Mouse (Mus musculus) left cerebral cortex, adult 2 months (tissue): ENCODE data around the gene Aoc1. TPM values are rescaled to one million over a fixed set of nuclear protein-coding genes. Genes with fewer than 3 reads are reported as not detected.
A peak's percentile ranks its signal among the peaks of the same experiment; 100 is the strongest.

Source experiments
- DNase-seq, 2 experiments: peaks; one replicate each; pipeline ENCODE4 v3.0.0; 2021 to 2022; ENCODE audit warnings: low spot score in 2 of 2, mixed read lengths in 1 of 2; ENCODE audit errors: extremely low spot score in 1 of 2
- H3K27ac ChIP-seq: fragments of 200-600 bp; 2 replicates; pipeline ENCODE4 v1.8.1; 2022
- H3K4me3 ChIP-seq: fragments of 200-600 bp; 2 replicates; pipeline ENCODE4 v1.8.1; 2022
- CTCF ChIP-seq: fragments of 200-600 bp; IDR thresholded peaks from 2 replicates; pipeline ENCODE4 v1.8.1; 2022; ENCODE audit warnings: antibody characterized with exemption, mild to moderate bottlenecking, moderate library complexity
- intact Hi-C: fragments of 180-260 bp; cut with DNase I; formaldehyde crosslinking; loops from one replicate; pipeline ENCODE4 v1.15.1; 2025
- total RNA-seq, 2 experiments: library from RNA; stranded (reverse); gene quantifications; 2 replicates each; pipeline ENCODE4 v1.2.3; 2021

Aoc1 gene
- total RNA-seq, 2 experiments from 2014 or later: not detected

DNA sequence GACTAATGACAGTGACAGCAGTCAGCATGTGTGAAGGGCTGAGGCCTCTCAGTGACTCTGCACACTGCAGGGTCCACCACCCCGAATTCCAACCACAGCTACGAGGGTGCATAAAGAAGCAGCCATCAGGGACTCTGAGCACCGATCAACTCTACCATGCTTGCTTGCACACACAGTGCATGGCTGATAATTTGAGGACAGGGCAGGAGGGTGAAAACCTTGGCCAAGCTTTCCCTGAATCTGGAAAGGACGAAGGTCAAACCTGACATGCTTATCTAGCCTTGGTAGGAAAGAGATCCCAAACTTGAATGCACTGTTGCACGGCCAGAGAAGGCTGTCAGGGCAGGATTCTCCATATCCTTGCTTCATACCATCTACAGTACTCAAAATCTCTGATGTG lies 80.5 kb downstream of the Aoc1 start:
- intact Hi-C loops: no loop called here
- Histone ChIP-seq H3K27ac (no peak overlapping the region), H3K4me3 (no peak overlapping the region)
- no peak for TF ChIP-seq CTCF
- DNase-seq: no peak

DNA sequence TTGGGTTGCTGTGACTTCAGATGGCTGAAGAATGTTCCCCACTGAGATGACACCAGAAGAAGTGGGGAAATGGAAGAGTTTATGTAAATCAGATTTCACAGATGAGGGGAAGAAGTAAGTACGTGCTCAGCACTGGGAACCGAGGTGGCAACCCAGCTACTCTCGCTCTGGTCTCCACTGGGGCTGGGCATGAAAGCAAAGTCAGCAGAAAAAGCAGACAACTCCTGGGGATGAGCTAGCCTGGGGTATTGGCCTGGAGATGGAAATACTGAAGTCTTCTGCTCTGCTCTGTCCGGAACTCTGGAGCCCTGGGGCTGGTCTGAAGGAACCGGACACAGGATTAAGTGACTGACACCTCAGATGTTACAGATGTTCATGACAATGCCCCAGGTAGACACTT lies 81.5 kb downstream of the Aoc1 start:
- intact Hi-C loops: loop anchor here (2.0 kb wide), 2 partner anchors 95 to 135 kb away; no protein-coding TSS in a partner anchor
- no peak for DNase-seq
- Histone ChIP-seq H3K27ac (no peak overlapping the region), H3K4me3 (no peak overlapping the region)
- TF ChIP-seq CTCF: no peak

DNA sequence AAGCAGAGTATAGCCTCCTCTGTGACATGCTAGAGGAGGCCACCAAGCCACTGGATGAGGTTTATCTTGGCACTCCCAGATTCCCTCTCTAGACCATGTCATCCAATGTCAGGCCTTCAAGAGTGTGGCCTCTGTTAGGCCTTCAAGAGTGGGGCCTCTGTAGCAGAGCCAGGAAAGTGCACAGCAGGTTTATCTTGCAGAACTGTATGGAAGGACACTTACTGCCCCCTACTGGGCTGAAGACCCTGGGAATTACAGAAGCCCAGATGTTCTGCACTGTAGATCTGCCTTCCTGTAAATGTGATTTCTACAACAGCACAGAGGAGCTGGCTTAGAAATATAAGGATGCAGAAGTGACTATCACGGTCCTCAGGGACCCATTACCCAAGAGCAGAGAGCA lies 82.2 kb downstream of the Aoc1 start:
- intact Hi-C loops: loop anchor here (2.0 to 5.0 kb wide), 3 partner anchors 96 to 778 kb away; no protein-coding TSS in a partner anchor
- peak; percentile 67 for TF ChIP-seq CTCF
- H3K27ac ChIP-seq: no peak overlapping the region
- no peak overlapping the region for H3K4me3 ChIP-seq
- peak; percentile 26 to 27 for DNase-seq

DNA sequence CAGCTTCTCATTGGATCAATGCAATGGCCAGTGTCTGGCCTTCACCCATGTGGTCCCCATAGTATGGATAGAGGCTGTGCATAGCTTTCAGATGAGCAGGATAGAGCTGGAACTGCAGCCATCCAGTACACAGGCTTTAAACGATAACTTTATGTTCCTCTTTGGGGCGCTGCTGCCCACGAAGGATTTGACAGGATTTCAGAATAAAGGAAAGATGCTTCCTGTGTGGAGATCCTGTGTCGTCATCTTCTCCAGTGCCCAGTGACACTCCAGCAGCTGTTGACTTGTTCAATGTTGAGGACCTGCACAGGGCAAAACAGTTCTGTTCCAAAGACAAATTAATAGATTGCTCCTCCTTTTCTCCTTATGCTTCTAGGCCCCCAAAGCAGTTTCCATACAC lies 84.1 kb downstream of the Aoc1 start:
- intact Hi-C loops: loop anchor here (2.0 to 5.0 kb wide), 2 partner anchors 308 to 779 kb away; no protein-coding TSS in a partner anchor
- DNase-seq: no peak
- no peak for TF ChIP-seq CTCF
- Histone ChIP-seq H3K27ac (no peak overlapping the region), H3K4me3 (no peak overlapping the region)

DNA sequence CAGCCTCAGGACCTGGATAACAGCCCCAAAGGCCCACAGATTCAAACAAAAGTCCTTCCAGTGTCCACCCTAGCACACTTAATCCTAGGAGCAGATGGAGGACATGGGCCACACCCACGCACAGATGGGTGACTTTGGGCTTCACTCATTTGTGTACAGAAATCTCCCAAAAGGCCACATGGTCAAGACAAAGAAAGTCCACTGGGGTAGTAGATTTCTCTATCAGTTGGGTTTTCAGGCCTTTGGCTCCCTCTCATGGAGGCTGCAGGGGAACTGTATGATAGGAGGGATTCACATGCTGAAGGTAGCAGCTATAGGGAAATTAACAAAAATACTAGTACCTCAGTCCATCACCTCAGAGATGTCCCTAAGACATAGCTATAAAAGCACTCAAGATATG lies 85.4 kb downstream of the Aoc1 start:
- Histone ChIP-seq H3K27ac (no peak overlapping the region), H3K4me3 (no peak overlapping the region)
- intact Hi-C loops: loop anchor here (5.0 kb wide), 1 partner anchor 781 kb away; no protein-coding TSS in a partner anchor
- no peak for DNase-seq
- peak; percentile 49 for TF ChIP-seq CTCF

Other genes starting within 250 kb of the Aoc1 start
- 10 to 100 TPM; 14.9 to 17.1 TPM for gene AI854703, start 246.1 kb upstream of the Aoc1 start, total RNA-seq
- under 1 TPM; 0.77 to 0.81 TPM for gene Gimap8, start 225.7 kb upstream of the Aoc1 start, total RNA-seq
- gene Gimap9, start 196.8 kb upstream of the Aoc1 start, total RNA-seq: under 1 TPM; 0.57 to 0.75 TPM
- under 1 TPM in 1 of 2 experiments, not detected in 1; 0.33 TPM for gene Gimap4, start 188.3 kb upstream of the Aoc1 start, total RNA-seq
- gene Gimap6, start 164.7 kb upstream of the Aoc1 start, total RNA-seq: 1 to 10 TPM; 4.9 to 5.1 TPM
- gene Gm28053, start 154.3 kb upstream of the Aoc1 start, total RNA-seq: 1 to 10 TPM in 1 of 2 experiments, not detected in 1; 1.9 TPM
- gene Gimap7, start 154.3 kb upstream of the Aoc1 start, total RNA-seq: not detected
- 1 to 10 TPM; 1.5 to 3.9 TPM for gene Gimap1, start 133.8 kb upstream of the Aoc1 start, total RNA-seq
- 1 to 10 TPM in 1 of 2 experiments, under 1 TPM in 1; 0.81 to 2.1 TPM for gene Gimap5, start 126.7 kb upstream of the Aoc1 start, total RNA-seq
- gene Gimap3, start 102.0 kb upstream of the Aoc1 start, total RNA-seq: not detected
- 10 to 100 TPM; 27.9 to 34.0 TPM for gene Tmem176a, start 32.0 kb upstream of the Aoc1 start, total RNA-seq
- 10 to 100 TPM; 50.5 to 51.6 TPM for gene Tmem176b, start 31.4 kb upstream of the Aoc1 start, total RNA-seq
- gene 1600015I10Rik, start 57.0 kb downstream of the Aoc1 start, total RNA-seq: not detected
- gene Doxl2, start 102.1 kb downstream of the Aoc1 start, total RNA-seq: not detected
- gene Svs1, start 114.0 kb downstream of the Aoc1 start, total RNA-seq: not detected
- 1 to 10 TPM; 1.3 to 2.5 TPM for gene Gpnmb, start 163.7 kb downstream of the Aoc1 start, total RNA-seq
- 10 to 100 TPM; 25.9 to 30.6 TPM for gene Malsu1, start 200.9 kb downstream of the Aoc1 start, total RNA-seq